Mouse (Mus musculus): Measurements from ENCODE around the gene Olfr553. TPM values are rescaled to one million over a fixed set of nuclear protein-coding genes. Genes with fewer than 3 reads are reported as not detected.

Gene Olfr553
- total RNA-seq, 2 experiments from 2014 or later: not detected

Other genes starting within 250 kb of the Olfr553 start
- 10 to 100 TPM; 36.2 to 41.2 TPM for gene Rrm1, start 176.5 kb downstream of the Olfr553 start, total RNA-seq (2021)
- gene Olfr543, start 136.5 kb downstream of the Olfr553 start, total RNA-seq (2021): not detected
- not detected for gene Olfr544, start 129.9 kb downstream of the Olfr553 start, total RNA-seq (2021)
- not detected for gene Olfr545, start 118.6 kb downstream of the Olfr553 start, total RNA-seq (2021)
- gene Olfr547, start 83.5 kb downstream of the Olfr553 start, total RNA-seq (2021): not detected
- gene Olfr548-ps1, start 77.3 kb downstream of the Olfr553 start, total RNA-seq (2021): not detected
- gene Olfr549, start 68.3 kb downstream of the Olfr553 start, total RNA-seq (2021): not detected
- 1 to 10 TPM; 5.2 to 5.7 TPM for gene Trim21, start 52.7 kb downstream of the Olfr553 start, total RNA-seq (2021)
- under 1 TPM in 1 of 2 experiments, not detected in 1; 0.24 TPM for gene Olfr550, start 46.8 kb downstream of the Olfr553 start, total RNA-seq (2021)
- gene Olfr551, start 26.3 kb downstream of the Olfr553 start, total RNA-seq (2021): not detected
- under 1 TPM; 0.12 to 0.24 TPM for gene Olfr552, start 20.4 kb downstream of the Olfr553 start, total RNA-seq (2021)
- not detected for gene Olfr554, start 20.2 kb upstream of the Olfr553 start, total RNA-seq (2021)
- not detected for gene Olfr555, start 40.6 kb upstream of the Olfr553 start, total RNA-seq (2021)
- gene Olfr556, start 46.7 kb upstream of the Olfr553 start, total RNA-seq (2021): not detected
- 10 to 100 TPM in 1 of 2 experiments, 1 to 10 TPM in 1; 6.9 to 10.6 TPM for gene Trim68, start 69.1 kb upstream of the Olfr553 start, total RNA-seq (2021)
- gene Olfr557, start 77.7 kb upstream of the Olfr553 start, total RNA-seq (2021): not detected
- 1 to 10 TPM; 6.2 TPM for gene Olfr558, start 84.0 kb upstream of the Olfr553 start, total RNA-seq (2021)
- gene Olfr33, start 100.9 kb upstream of the Olfr553 start, total RNA-seq (2021): not detected
- gene Olfr559, start 109.3 kb upstream of the Olfr553 start, total RNA-seq (2021): not detected
- under 1 TPM; 0.12 to 0.57 TPM for gene Olfr560, start 141.1 kb upstream of the Olfr553 start, total RNA-seq (2021)
- 1 to 10 TPM; 2.1 to 2.2 TPM for gene Olfr78, start 141.3 kb upstream of the Olfr553 start, total RNA-seq (2021)
- not detected for gene Olfr561, start 153.0 kb upstream of the Olfr553 start, total RNA-seq (2021)
- not detected for gene Olfr564, start 185.3 kb upstream of the Olfr553 start, total RNA-seq (2021)
- gene Olfr566, start 240.5 kb upstream of the Olfr553 start, total RNA-seq (2021): not detected

All from heart, postnatal 10 days (tissue).